Mouse (Mus musculus): ENCODE data around the gene B3gat3. TPM values are rescaled to one million over a fixed set of nuclear protein-coding genes. Genes with fewer than 3 reads are reported as not detected.
"Not testable (repeated sequence)": the region's sequence is repeated elsewhere in the genome, so short reads cannot be mapped to it uniquely, and the experiment has no call there.

Gene B3gat3
- total RNA-seq, 2 experiments from 2014 or later, result 151 to 163 TPM

DNA sequence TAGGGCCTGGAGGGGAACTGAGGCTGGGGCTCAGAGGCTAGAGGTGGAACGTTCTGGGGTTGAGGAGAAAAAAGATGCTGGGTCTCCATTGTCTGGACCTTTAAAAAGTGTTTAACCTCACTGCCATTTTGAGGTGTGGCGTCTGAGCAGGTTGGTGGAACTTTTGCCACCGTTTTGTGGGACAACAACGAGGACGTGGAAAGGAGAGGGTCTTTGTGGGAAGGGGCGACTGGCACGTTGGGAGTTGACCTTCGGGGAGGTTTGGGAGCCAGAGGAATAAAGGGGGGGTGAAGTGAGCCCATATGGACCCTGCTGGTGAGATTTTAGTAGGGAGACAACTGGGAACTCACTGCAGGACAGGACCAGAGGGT lies 47.2 kb downstream of the B3gat3 start:
- intact Hi-C loops (cut with DNase I), result loop anchor here (5.0 kb wide), 1 partner anchor 130 kb away; the partner anchor contains the start of genes Bscl2 and Gng3
- DNase-seq (ENCODE audit: low spot score in 2 of 2), result no peak

DNA sequence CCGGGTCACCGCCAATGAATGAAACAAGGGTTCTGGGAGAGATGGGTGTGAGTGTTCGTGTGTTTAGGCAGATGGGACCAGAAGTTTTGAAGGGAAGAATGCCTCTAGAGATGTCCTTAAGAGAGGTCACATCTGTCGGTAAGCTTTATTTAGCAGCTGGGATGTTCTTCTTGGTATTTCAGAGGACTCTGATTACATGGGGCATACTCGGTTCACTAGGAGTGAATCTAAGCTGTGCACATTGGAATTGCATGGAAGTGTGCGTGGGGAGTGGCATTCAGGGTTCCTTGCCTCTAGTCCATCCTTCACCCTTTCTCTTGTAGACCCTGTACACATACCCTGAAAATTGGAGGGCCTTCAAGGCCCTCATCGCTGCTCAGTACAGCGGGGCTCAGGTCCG lies 47.7 kb downstream of the B3gat3 start:
- intact Hi-C loops (cut with DNase I), result loop anchor here (5.0 kb wide), 1 partner anchor 131 kb away; the partner anchor contains the start of genes Bscl2 and Gng3
- DNase-seq (ENCODE audit: low spot score in 2 of 2), result no peak

DNA sequence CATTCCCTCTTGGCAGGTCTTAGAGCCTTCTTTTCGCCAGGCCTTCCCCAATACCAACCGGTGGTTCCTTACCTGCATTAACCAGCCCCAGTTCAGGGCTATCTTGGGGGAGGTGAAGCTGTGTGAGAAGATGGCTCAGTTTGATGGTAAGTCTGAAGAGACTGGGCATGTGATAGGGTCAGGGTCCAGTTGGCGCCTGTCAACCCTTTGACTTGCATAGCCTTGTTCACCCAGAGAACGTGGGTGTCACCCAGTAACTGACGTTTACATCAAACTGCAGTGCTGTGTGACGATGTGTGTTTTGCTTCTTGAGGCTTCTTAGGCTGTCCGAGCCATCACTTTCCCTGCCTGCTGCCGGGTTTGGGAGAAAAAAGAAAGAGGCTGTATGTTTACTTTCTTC lies 52.3 kb downstream of the B3gat3 start:
- DNase-seq (ENCODE audit: low spot score in 2 of 2); intact Hi-C loops (cut with DNase I): not testable (repeated sequence)

DNA sequence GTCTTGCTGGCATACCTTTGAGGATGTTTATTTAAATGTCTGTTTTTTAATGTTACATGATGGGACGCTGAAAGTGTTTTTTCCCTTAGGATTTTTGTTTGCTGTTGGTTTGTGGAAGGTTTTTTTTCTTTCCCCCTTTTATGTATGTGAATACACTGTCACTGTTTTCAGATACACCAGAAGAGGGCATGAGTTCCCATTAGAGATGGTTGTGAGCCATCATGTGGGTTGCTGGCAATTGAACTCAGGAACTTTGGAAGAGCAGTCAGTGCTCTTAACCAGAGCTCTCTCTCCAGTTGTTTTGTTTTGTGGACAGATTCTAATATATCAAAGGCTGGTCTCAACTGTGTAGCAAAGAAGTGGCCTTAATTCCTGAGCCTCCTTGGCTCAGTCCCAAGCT lies 54.5 kb downstream of the B3gat3 start:
- intact Hi-C loops (cut with DNase I), result loop anchor here (5.0 kb wide), 2 partner anchors 108 to 138 kb away; no protein-coding TSS in a partner anchor
- DNase-seq (ENCODE audit: low spot score in 2 of 2), result no peak

- no peak for DNase-seq (ENCODE audit: low spot score in 2 of 2)
- intact Hi-C loops (cut with DNase I), result loop anchor here (5.0 kb wide), 2 partner anchors 107 to 137 kb away; no protein-coding TSS in a partner anchor
Observed at GRCm38 (mm10) chr19:8975491-8975890, 55.3 kb downstream of the B3gat3 start.

- intact Hi-C loops (cut with DNase I), result loop anchor here (5.0 kb wide), 2 partner anchors 106 to 136 kb away; no protein-coding TSS in a partner anchor
Observed at GRCm38 (mm10) chr19:8976535-8976934, 56.4 kb downstream of the B3gat3 start.

More at GRCm38 (mm10) chr19:8976535-8976934, 56.4 kb downstream of the B3gat3 start:
- DNase-seq (ENCODE audit: low spot score in 2 of 2), result no peak

Small RNAs within 50 kb of the gene (microRNA-seq; reads per million reads assigned to microRNA genes)
- gene Mir5136, result 0 reads per million in 2 experiments

Other genes with a start within 250 kb of the B3gat3 start
- gene Slc3a2, start 197.0 kb upstream of the B3gat3 start, total RNA-seq (2021), result 100 to 1,000 TPM; 148 to 161 TPM
- 10 to 100 TPM; 46.0 to 58.5 TPM for gene Wdr74, start 184.5 kb upstream of the B3gat3 start, total RNA-seq (2021)
- 1 to 10 TPM; 1.1 to 1.5 TPM for gene 1700092M07Rik, start 179.7 kb upstream of the B3gat3 start, total RNA-seq (2021)
- gene Stx5a, start 179.0 kb upstream of the B3gat3 start, total RNA-seq (2021), result 10 to 100 TPM; 61.5 to 70.1 TPM
- gene Nxf1, start 163.3 kb upstream of the B3gat3 start, total RNA-seq (2021), result 10 to 100 TPM; 87.4 to 92.0 TPM
- 10 to 100 TPM; 73.0 to 75.0 TPM for gene Tmem223, start 149.4 kb upstream of the B3gat3 start, total RNA-seq (2021)
- 10 to 100 TPM; 10.6 to 10.9 TPM for gene Tmem179b, start 145.9 kb upstream of the B3gat3 start, total RNA-seq (2021)
- gene Taf6l, start 134.0 kb upstream of the B3gat3 start, total RNA-seq (2021), result 10 to 100 TPM; 12.0 to 12.4 TPM
- gene Polr2g, start 121.8 kb upstream of the B3gat3 start, total RNA-seq (2021), result 100 to 1,000 TPM; 107 to 113 TPM
- gene Zbtb3, start 117.8 kb upstream of the B3gat3 start, total RNA-seq (2021), result 1 to 10 TPM; 5.9 to 7.1 TPM
- 10 to 100 TPM; 35.1 to 35.5 TPM for gene Ttc9c, start 101.0 kb upstream of the B3gat3 start, total RNA-seq (2021)
- 100 to 1,000 TPM; 110 to 112 TPM for gene Hnrnpul2, start 100.4 kb upstream of the B3gat3 start, total RNA-seq (2021)
- gene AC129217.1, start 90.6 kb upstream of the B3gat3 start, total RNA-seq (2021), result not detected
- gene Bscl2, start 82.9 kb upstream of the B3gat3 start, total RNA-seq (2021), result 100 to 1,000 TPM; 111 to 112 TPM
- 100 to 1,000 TPM; 201 to 223 TPM for gene Gng3, start 81.2 kb upstream of the B3gat3 start, total RNA-seq (2021)
- under 1 TPM; 0.92 to 0.96 TPM for gene Lrrn4cl, start 69.6 kb upstream of the B3gat3 start, total RNA-seq (2021)
- 10 to 100 TPM; 91.0 to 94.1 TPM for gene Ubxn1, start 48.9 kb upstream of the B3gat3 start, total RNA-seq (2021)
- gene Uqcc3, start 39.5 kb upstream of the B3gat3 start, total RNA-seq (2021), result 10 to 100 TPM; 32.3 to 35.6 TPM
- 1 to 10 TPM; 5.4 to 7.2 TPM for gene Lbhd1, start 36.6 kb upstream of the B3gat3 start, total RNA-seq (2021)
- not detected for gene Gm49403, start 36.4 kb upstream of the B3gat3 start, total RNA-seq (2021)
- gene 1810009A15Rik, start 31.5 kb upstream of the B3gat3 start, total RNA-seq (2021), result 10 to 100 TPM; 21.4 to 23.9 TPM
- 1 to 10 TPM; 2.4 to 3.3 TPM for gene Gm49416, start 31.4 kb upstream of the B3gat3 start, total RNA-seq (2021)
- 10 to 100 TPM; 22.6 to 24.3 TPM for gene Ints5, start 27.4 kb upstream of the B3gat3 start, total RNA-seq (2021)
- gene Ganab, start 22.3 kb upstream of the B3gat3 start, total RNA-seq (2021), result 100 to 1,000 TPM in 1 of 2 experiments, 10 to 100 TPM in 1; 98.5 to 102 TPM
- 1 to 10 TPM; 5.7 TPM for gene Rom1, start 9.0 kb downstream of the B3gat3 start, total RNA-seq (2021)
- gene Eml3, start 9.2 kb downstream of the B3gat3 start, total RNA-seq (2021), result 1 to 10 TPM; 8.2 to 8.4 TPM
- 10 to 100 TPM; 46.0 to 46.9 TPM for gene Mta2, start 21.5 kb downstream of the B3gat3 start, total RNA-seq (2021)
- gene Tut1, start 33.5 kb downstream of the B3gat3 start, total RNA-seq (2021), result 10 to 100 TPM; 18.7 to 20.1 TPM
- gene Eef1g, start 46.7 kb downstream of the B3gat3 start, total RNA-seq (2021), result 100 to 1,000 TPM; 203 to 212 TPM
- gene Ahnak, start 68.9 kb downstream of the B3gat3 start, total RNA-seq (2021), result 10 to 100 TPM; 20.2 to 21.0 TPM
- not detected for gene Scgb1a1, start 167.6 kb downstream of the B3gat3 start, total RNA-seq (2021)
- gene Asrgl1, start 215.3 kb downstream of the B3gat3 start, total RNA-seq (2021), result 100 to 1,000 TPM; 124 to 126 TPM

All from left cerebral cortex, postnatal 25 days (tissue).